Mouse (Mus musculus): Measurements from ENCODE around the gene Mas1.

DNA sequence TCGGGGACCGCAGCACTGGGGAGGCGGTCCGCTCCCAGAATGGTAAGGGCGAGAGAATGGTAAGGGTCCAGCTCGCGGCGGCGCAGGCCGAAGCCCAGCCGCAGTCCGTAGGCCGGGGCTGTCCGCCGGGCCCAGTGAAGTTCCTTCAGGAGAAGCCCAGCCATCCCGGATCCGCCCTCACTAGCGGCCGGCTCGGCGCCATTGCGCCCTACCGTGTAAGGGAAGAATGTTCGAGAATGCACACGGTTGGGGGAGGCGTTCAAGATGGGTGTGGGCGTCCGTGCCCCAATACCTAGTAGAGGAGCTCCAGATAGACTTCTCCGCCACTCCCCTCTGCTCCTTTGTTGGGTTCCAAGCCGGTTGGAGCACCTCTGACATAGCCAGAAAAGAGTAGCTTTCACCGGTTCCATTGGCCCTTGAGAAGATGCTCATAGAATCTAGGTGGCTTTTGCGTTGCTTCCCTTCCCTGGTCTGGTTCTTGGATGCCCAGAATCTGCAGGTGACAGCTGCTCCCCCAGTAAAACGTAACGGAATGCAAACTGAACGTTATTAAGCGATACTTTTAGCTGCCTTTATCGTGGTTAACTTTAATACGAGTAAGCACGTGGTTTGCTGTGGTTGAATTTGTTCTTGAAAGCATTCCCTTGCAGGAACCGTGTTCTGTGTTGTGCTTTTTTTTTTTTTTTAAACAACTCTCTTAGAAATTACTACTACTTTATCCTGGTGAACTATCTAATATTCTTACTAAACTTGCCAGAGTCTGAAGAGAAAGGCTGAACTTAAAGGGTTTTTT, 48.8 kb upstream of the Mas1 start:
- TF ChIP-seq CTCF (IDR thresholded peaks at IDR 0.05; ENCODE audit: control insufficient read depth, insufficient read depth, low read length) (no peak), POLR2A (IDR thresholded peaks at IDR 0.05; ENCODE audit: borderline replicate concordance, control insufficient read depth, low read depth, low read length) (no peak; the same call in 1 of the 2 replicates)
